Mouse (Mus musculus): ENCODE results near the gene Plekhg6.

Plekhg6 gene

GRCm38 (mm10) chr6:125322794-125323193 lies 57.8 kb downstream of the Plekhg6 start:
- no peak for DNase-seq

- DNase-seq = no peak
Measured at GRCm38 (mm10) chr6:125321114-125321855, 59.3 kb downstream of the Plekhg6 start.

- DNase-seq = no peak
Measured at GRCm38 (mm10) chr6:125320323-125320722, 60.3 kb downstream of the Plekhg6 start, which contains the start of gene Scnn1a. Gene Scnn1a (plus strand): TSS chr6:125320659.

GRCm38 (mm10) chr6:125319919-125320296 lies 60.7 kb downstream of the Plekhg6 start:
- no peak for DNase-seq

- no peak for DNase-seq
Measured at GRCm38 (mm10) chr6:125318981-125319918, 61.3 kb downstream of the Plekhg6 start.

- DNase-seq = no peak
Measured at GRCm38 (mm10) chr6:125317077-125317476, 63.5 kb downstream of the Plekhg6 start.

GRCm38 (mm10) chr6:125314746-125315145 lies 65.8 kb downstream of the Plekhg6 start:
- DNase-seq = no peak

GRCm38 (mm10) chr6:125314231-125314563 lies 66.4 kb downstream of the Plekhg6 start:
- no peak for DNase-seq

- DNase-seq = peak; percentile 35 to 56
Measured at GRCm38 (mm10) chr6:125313546-125314230, 66.9 kb downstream of the Plekhg6 start, which contains the start of gene Ltbr. Gene Ltbr (minus strand): TSS chr6:125313885.
